ENCODE assay signal across 17 mouse cellular contexts in genomic region chr3:142332716-142333115, GRCm38 (mm10).
DNase-seq lines count a peak whose midpoint lies in the region; ATAC-seq and TF ChIP-seq lines count a peak whose summit lies in the region.
"Had no signal": no experiment of that assay in that cellular context is flagged by ENCODE, and none has a peak within 500 bp of the region (broad histone marks: within the 10 kb centered on the region; RNA-seq: fewer than 3 reads in every experiment).

No protein-coding gene starts in this region.

- no peak for DNase-seq in heart, adult 11 months
- peak; percentile 85 for DNase-seq in 3T3-L1 (ENCODE audit: low read depth, low spot score)
- peak; percentile 20 for DNase-seq in c-Kit-positive CD71-positive TER-119-positive erythroid progenitor cells, embryonic 14.5 days (ENCODE audit: low spot score)
- DNase-seq in liver, postnatal 0 days = no peak
- DNase-seq in right cerebral cortex, postnatal 36 days (ENCODE audit: low spot score in 2 of 2) = no peak
- no peak for DNase-seq in adrenal gland, adult 8-10 months
- DNase-seq: adrenal gland, postnatal 36 days; cerebellum, postnatal 14 days; heart, postnatal 14 days; kidney, adult 8-10 months; kidney, postnatal 36 days; lung, embryonic 14.5 days; spleen, adult 18-20 months; thymus, postnatal 25 days had no signal

- no peaks in the 10 kb centered on the region for H3K27me3 ChIP-seq in heart, embryonic 15.5 days
- no peaks in the 10 kb centered on the region for H3K27me3 ChIP-seq in liver, postnatal 0 days (ENCODE audit: insufficient read depth, low read length)
- H3K27me3 ChIP-seq: hindbrain, embryonic 15.5 days had no signal

- no peak overlapping the region for H3K4me3 ChIP-seq in heart, embryonic 15.5 days
- H3K4me3 ChIP-seq in liver, postnatal 0 days (ENCODE audit: low read depth, low read length) = no peak overlapping the region
- H3K4me3 ChIP-seq: erythroblast, embryonic 14.5 days; hindbrain, embryonic 15.5 days had no signal

- peaks cover 30% of the 10 kb centered on the region for H3K4me1 ChIP-seq in heart, embryonic 15.5 days (replicated peaks)
- no peaks in the 10 kb centered on the region for H3K4me1 ChIP-seq in liver, postnatal 0 days (ENCODE audit: insufficient read depth)
- H3K4me1 ChIP-seq: hindbrain, embryonic 15.5 days had no signal

- TF ChIP-seq EP300 in liver, postnatal 0 days (IDR thresholded peaks at IDR 0.05; ENCODE audit: low read depth) = peak; percentile 35; the same call in 1 of the 2 replicates

- 0 out of 2 replicates have a peak, but pooled peaks cover 3% of the 10 kb centered on the region for H3K36me3 ChIP-seq in heart, embryonic 15.5 days
- no peaks in the 10 kb centered on the region for H3K36me3 ChIP-seq in liver, postnatal 0 days (replicated peaks; ENCODE audit: insufficient read depth, low read length)
- H3K36me3 ChIP-seq: hindbrain, embryonic 15.5 days had no signal

- H3K27ac ChIP-seq in heart, embryonic 15.5 days = peak overlapping the region; percentile 31; the same call in 1 of the 2 replicates
- no peak overlapping the region for H3K27ac ChIP-seq in liver, postnatal 0 days (ENCODE audit: low read depth)
- H3K27ac ChIP-seq: hindbrain, embryonic 15.5 days had no signal

- H3K9ac ChIP-seq in heart, embryonic 15.5 days = no peak overlapping the region
- no peak overlapping the region for H3K9ac ChIP-seq in liver, postnatal 0 days (replicated peaks)
- H3K9ac ChIP-seq: hindbrain, embryonic 15.5 days; lung, embryonic 14.5 days had no signal

- H3K4me2 ChIP-seq in heart, embryonic 15.5 days = no peak overlapping the region
- no peak overlapping the region for H3K4me2 ChIP-seq in liver, postnatal 0 days (ENCODE audit: low read depth, low read length)
- H3K4me2 ChIP-seq: hindbrain, embryonic 15.5 days; lung, embryonic 14.5 days had no signal

- H3K9me3 ChIP-seq in heart, embryonic 15.5 days (replicated peaks) = no peaks in the 10 kb centered on the region
- no peaks in the 10 kb centered on the region for H3K9me3 ChIP-seq in liver, postnatal 0 days (ENCODE audit: low read length)
- H3K9me3 ChIP-seq: hindbrain, embryonic 15.5 days had no signal

- no peak for ATAC-seq in heart, embryonic 15.5 days (replicated peaks; ENCODE audit: insufficient number of reproducible peaks, insufficient read depth, low FRiP score, low read depth)
- peak; percentile 17; the same call in 1 of the 2 replicates for ATAC-seq in liver, postnatal 0 days

- 21% methylated on average over 4 of the region's 4 CpGs for WGBS in heart, embryonic 15.5 days
- 23% methylated on average over 4 of the region's 4 CpGs for WGBS in liver, postnatal 0 days (ENCODE audit: insufficient replicate concordance)

- TF ChIP-seq CTCF in liver, postnatal 0 days (IDR thresholded peaks at IDR 0.05; ENCODE audit: low read depth) = no peak

Comparison
In these comparisons a context has a peak if more than half of its experiments do, and no peak if none do; other contexts are left out.
1. DNase-seq: peak in 3T3-L1 (single experiment) and c-Kit-positive CD71-positive TER-119-positive erythroid progenitor cells, embryonic 14.5 days (single experiment); none in heart, adult 11 months (single experiment), liver, postnatal 0 days (single experiment), right cerebral cortex, postnatal 36 days (0 of 2) and adrenal gland, adult 8-10 months (single experiment).